Mouse (Mus musculus): ENCODE measurements around the gene Zbtb11. TPM values are rescaled to one million over a fixed set of nuclear protein-coding genes. Genes with fewer than 3 reads are reported as not detected.
"Not testable (repeated sequence)": the region's sequence is repeated elsewhere in the genome, so short reads cannot be mapped to it uniquely, and the experiment has no call there.

Zbtb11 gene
- polyA plus RNA-seq, 1 experiment from 2014 or later, result 18.3 TPM

GRCm38 (mm10) chr16:56029661-56030082 is 56.0 kb downstream of the Zbtb11 start, which contains the start of gene Pcnp:
Gene Pcnp (minus strand): TSS chr16:56029739.
- Histone ChIP-seq H3K27me3 (ENCODE audit: control insufficient read depth, insufficient read depth, low read depth, low read length) (no peaks in the 10 kb centered on the region), H3K4me3 (ENCODE audit: low read length) (peak within 1 kb of the TSS; percentile 96), H3K9ac (ENCODE audit: low read length) (peak within 1 kb of the TSS; percentile 92), H3K4me2 (ENCODE audit: low read depth, low read length) (peak within 1 kb of the TSS; percentile 81), H3K36me3 (ENCODE audit: control insufficient read depth, insufficient read depth, low read length) (peaks cover 15% of the 10 kb centered on the region), H3K4me1 (replicated peaks; ENCODE audit: control insufficient read depth, insufficient read depth, low read length) (peaks cover 14% of the 10 kb centered on the region), H3K9me3 (ENCODE audit: control insufficient read depth, low read length) (no peaks in the 10 kb centered on the region), H3K27ac (ENCODE audit: low read length) (peak within 1 kb of the TSS; percentile 74)
- peak; percentile 100 for ATAC-seq (ENCODE audit: low read depth)
- under 1% methylated on average over 39 of the region's 39 CpGs for WGBS

- Histone ChIP-seq H3K36me3 (ENCODE audit: control insufficient read depth, insufficient read depth, low read length) (peaks cover 11% of the 10 kb centered on the region), H3K4me3 (ENCODE audit: low read length) (no peak overlapping the region), H3K9me3 (ENCODE audit: control insufficient read depth, low read length) (no peaks in the 10 kb centered on the region), H3K27ac (ENCODE audit: low read length) (no peak overlapping the region), H3K4me1 (replicated peaks; ENCODE audit: control insufficient read depth, insufficient read depth, low read length) (peaks cover 17% of the 10 kb centered on the region), H3K27me3 (ENCODE audit: control insufficient read depth, insufficient read depth, low read depth, low read length) (no peaks in the 10 kb centered on the region), H3K9ac (ENCODE audit: low read length) (no peak overlapping the region), H3K4me2 (ENCODE audit: low read depth, low read length) (no peak overlapping the region)
- no peak for ATAC-seq (ENCODE audit: low read depth)
- 94% methylated on average over 6 of the region's 6 CpGs for WGBS
Observed at GRCm38 (mm10) chr16:56034566-56034965, 60.9 kb downstream of the Zbtb11 start.

DNA sequence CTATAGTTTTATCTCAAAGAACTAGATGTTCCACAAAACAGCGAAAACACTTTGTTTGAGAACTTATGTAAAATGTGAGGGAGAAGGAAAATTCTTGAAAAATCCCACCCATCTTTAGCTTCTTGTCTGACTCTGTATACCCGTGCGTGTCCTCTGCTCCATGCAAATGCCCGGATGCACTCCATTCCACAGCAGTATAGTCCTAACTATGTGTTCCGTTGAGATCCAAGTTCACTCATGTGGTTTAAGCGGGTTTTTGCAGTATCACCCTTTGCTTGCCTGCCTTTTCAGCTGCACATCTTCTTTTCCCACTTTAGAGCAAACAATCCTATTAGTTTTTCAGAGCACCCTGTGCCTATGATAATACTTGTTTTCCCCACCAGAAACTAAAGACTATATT is 62.8 kb downstream of the Zbtb11 start:
- Histone ChIP-seq H3K9me3 (ENCODE audit: control insufficient read depth, low read length) (no peaks in the 10 kb centered on the region), H3K4me2 (ENCODE audit: low read depth, low read length) (peak overlapping the region; percentile 84), H3K9ac (ENCODE audit: low read length) (peak overlapping the region; percentile 94), H3K4me3 (ENCODE audit: low read length) (peak overlapping the region; percentile 95), H3K27me3 (ENCODE audit: control insufficient read depth, insufficient read depth, low read depth, low read length) (no peaks in the 10 kb centered on the region), H3K36me3 (ENCODE audit: control insufficient read depth, insufficient read depth, low read length) (peaks cover 11% of the 10 kb centered on the region), H3K4me1 (replicated peaks; ENCODE audit: control insufficient read depth, insufficient read depth, low read length) (peaks cover 11% of the 10 kb centered on the region), H3K27ac (ENCODE audit: low read length) (no peak overlapping the region)
- ATAC-seq (ENCODE audit: low read depth), result no peak
- 44% methylated on average over 6 of the region's 6 CpGs for WGBS

- Histone ChIP-seq H3K27me3 (ENCODE audit: control insufficient read depth, insufficient read depth, low read depth, low read length) (no peaks in the 10 kb centered on the region), H3K27ac (ENCODE audit: low read length) (peak within 1 kb of the TSS; percentile 78), H3K9ac (ENCODE audit: low read length) (peak within 1 kb of the TSS; percentile 94), H3K9me3 (ENCODE audit: control insufficient read depth, low read length) (no peaks in the 10 kb centered on the region), H3K4me3 (ENCODE audit: low read length) (peak within 1 kb of the TSS; percentile 95), H3K4me2 (ENCODE audit: low read depth, low read length) (peak within 1 kb of the TSS; percentile 84), H3K36me3 (ENCODE audit: control insufficient read depth, insufficient read depth, low read length) (peaks cover 11% of the 10 kb centered on the region), H3K4me1 (replicated peaks; ENCODE audit: control insufficient read depth, insufficient read depth, low read length) (peaks cover 11% of the 10 kb centered on the region)
- ATAC-seq (ENCODE audit: low read depth), result peak; percentile 100
- under 1% methylated on average over 63 of the region's 63 CpGs for WGBS
Observed at GRCm38 (mm10) chr16:56037138-56038010, 63.7 kb downstream of the Zbtb11 start, which contains the start of gene Trmt10c. Gene Trmt10c (minus strand): TSS chr16:56037819.

GRCm38 (mm10) chr16:56038090-56038489 is 64.4 kb downstream of the Zbtb11 start:
- WGBS, result 19% methylated on average over 8 of the region's 8 CpGs
- Histone ChIP-seq H3K9me3 (ENCODE audit: control insufficient read depth, low read length) (no peaks in the 10 kb centered on the region), H3K4me2 (ENCODE audit: low read depth, low read length) (peak overlapping the region; percentile 52), H3K27me3 (ENCODE audit: control insufficient read depth, insufficient read depth, low read depth, low read length) (no peaks in the 10 kb centered on the region), H3K4me1 (replicated peaks; ENCODE audit: control insufficient read depth, insufficient read depth, low read length) (peaks cover 11% of the 10 kb centered on the region), H3K27ac (ENCODE audit: low read length) (peak overlapping the region; percentile 78), H3K4me3 (ENCODE audit: low read length) (peak overlapping the region; percentile 95), H3K9ac (ENCODE audit: low read length) (peak overlapping the region; percentile 94), H3K36me3 (ENCODE audit: control insufficient read depth, insufficient read depth, low read length) (peaks cover 9% of the 10 kb centered on the region)
- peak; percentile 32; the same call in 1 of the 2 replicates for ATAC-seq (ENCODE audit: low read depth)

GRCm38 (mm10) chr16:56048038-56048437 is 74.4 kb downstream of the Zbtb11 start, which contains the start of gene Senp7:
Gene Senp7 (plus strand): TSS chr16:56048338.
- H3K4me1 ChIP-seq (replicated peaks; ENCODE audit: control insufficient read depth, insufficient read depth, low read length); H3K27me3 ChIP-seq (ENCODE audit: control insufficient read depth, insufficient read depth, low read depth, low read length); H3K36me3 ChIP-seq (ENCODE audit: control insufficient read depth, insufficient read depth, low read length); H3K9me3 ChIP-seq (ENCODE audit: control insufficient read depth, low read length); H3K27ac ChIP-seq (ENCODE audit: low read length); H3K4me2 ChIP-seq (ENCODE audit: low read depth, low read length); ATAC-seq (ENCODE audit: low read depth); H3K4me3 ChIP-seq (ENCODE audit: low read length); H3K9ac ChIP-seq (ENCODE audit: low read length): not testable (repeated sequence)
- WGBS, result no CpG with 5 or more reads among the region's 4 CpGs

- Histone ChIP-seq H3K27me3 (ENCODE audit: control insufficient read depth, insufficient read depth, low read depth, low read length) (no peaks in the 10 kb centered on the region), H3K9ac (ENCODE audit: low read length) (no peak overlapping the region), H3K4me2 (ENCODE audit: low read depth, low read length) (no peak overlapping the region), H3K4me3 (ENCODE audit: low read length) (no peak overlapping the region), H3K9me3 (ENCODE audit: control insufficient read depth, low read length) (no peaks in the 10 kb centered on the region), H3K36me3 (ENCODE audit: control insufficient read depth, insufficient read depth, low read length) (no peaks in the 10 kb centered on the region), H3K4me1 (replicated peaks; ENCODE audit: control insufficient read depth, insufficient read depth, low read length) (no peaks in the 10 kb centered on the region), H3K27ac (ENCODE audit: low read length) (no peak overlapping the region)
- 79% methylated on average over 3 of the region's 3 CpGs for WGBS
- no peak for ATAC-seq (ENCODE audit: low read depth)
Observed at GRCm38 (mm10) chr16:56055911-56056310, 82.2 kb downstream of the Zbtb11 start.

- H3K27me3 ChIP-seq (ENCODE audit: control insufficient read depth, insufficient read depth, low read depth, low read length), result no peaks in the 10 kb centered on the region
- no peaks in the 10 kb centered on the region for H3K4me1 ChIP-seq (replicated peaks; ENCODE audit: control insufficient read depth, insufficient read depth, low read length)
- H3K9me3 ChIP-seq (ENCODE audit: control insufficient read depth, low read length), result no peaks in the 10 kb centered on the region
- ATAC-seq (ENCODE audit: low read depth), result no peak
- H3K27ac ChIP-seq (ENCODE audit: low read length), result no peak overlapping the region
- WGBS, result 73% methylated on average over 7 of the region's 7 CpGs
- no peak overlapping the region for H3K4me3 ChIP-seq (ENCODE audit: low read length)
- H3K9ac ChIP-seq (ENCODE audit: low read length), result no peak overlapping the region
- H3K36me3 ChIP-seq (ENCODE audit: control insufficient read depth, insufficient read depth, low read length), result no peaks in the 10 kb centered on the region
- H3K4me2 ChIP-seq (ENCODE audit: low read depth, low read length), result no peak overlapping the region
Observed at GRCm38 (mm10) chr16:56056944-56057590, 83.4 kb downstream of the Zbtb11 start.

DNA sequence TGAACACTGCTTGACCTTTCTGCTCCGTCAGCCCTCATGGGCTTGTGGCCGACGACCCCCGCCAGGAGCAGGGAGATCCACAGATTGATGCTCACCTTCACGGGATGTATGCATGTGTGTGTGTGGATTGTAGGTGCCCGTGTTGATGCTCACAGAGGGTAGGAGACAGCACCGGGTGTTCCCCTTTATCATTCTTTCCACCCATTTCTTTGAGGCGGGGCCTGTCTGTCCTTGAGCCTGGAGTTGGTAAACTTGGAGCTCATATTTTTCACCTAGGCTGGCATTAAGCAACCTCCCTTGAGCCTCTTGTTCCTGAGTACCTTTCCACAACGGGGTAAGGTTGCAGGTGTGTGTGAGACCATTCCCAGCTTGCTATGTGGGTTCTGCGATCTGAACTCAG is 84.5 kb downstream of the Zbtb11 start:
- 85% methylated on average over 10 of the region's 10 CpGs for WGBS
- no peaks in the 10 kb centered on the region for H3K36me3 ChIP-seq (ENCODE audit: control insufficient read depth, insufficient read depth, low read length)
- no peak for ATAC-seq (ENCODE audit: low read depth)
- H3K9me3 ChIP-seq (ENCODE audit: control insufficient read depth, low read length), result no peaks in the 10 kb centered on the region
- no peak overlapping the region for H3K9ac ChIP-seq (ENCODE audit: low read length)
- no peak overlapping the region for H3K4me2 ChIP-seq (ENCODE audit: low read depth, low read length)
- no peaks in the 10 kb centered on the region for H3K27me3 ChIP-seq (ENCODE audit: control insufficient read depth, insufficient read depth, low read depth, low read length)
- no peak overlapping the region for H3K4me3 ChIP-seq (ENCODE audit: low read length)
- no peak overlapping the region for H3K27ac ChIP-seq (ENCODE audit: low read length)
- H3K4me1 ChIP-seq (replicated peaks; ENCODE audit: control insufficient read depth, insufficient read depth, low read length), result no peaks in the 10 kb centered on the region

Data from lung, embryonic 16.5 days (tissue).